Mouse (Mus musculus) midbrain, postnatal 0 days (tissue): Measurements from ENCODE around the gene Ddx6. TPM values are rescaled to one million over a fixed set of nuclear protein-coding genes. Genes with fewer than 3 reads are reported as not detected.
A peak's percentile ranks its signal among the peaks of the same experiment; 100 is the strongest.

Experiments
- ATAC-seq: fragments of 200-750 bp; cut with Nextera tagmentation; 2 replicates; pipeline ENCODE4 v1.8.0; 2017; ENCODE audit warnings: moderate number of reproducible peaks, mild to moderate bottlenecking, moderate TSS enrichment, moderate library complexity; ENCODE audit not compliant: low FRiP score
- DNase-seq: peaks from one replicate; pipeline ENCODE4 v3.0.0-alpha.2; 2015; ENCODE audit warnings: low spot score
- H3K27ac ChIP-seq: fragments of 300-500 bp; sonication (generic); 2 replicates; pipeline ENCODE4 v1.5.1; 2014; ENCODE audit warnings: low read depth, mild to moderate bottlenecking, low read length, mixed read lengths
- H3K27me3 ChIP-seq: fragments of 300-500 bp; sonication (generic); 2 replicates; pipeline ENCODE4 v1.6.1; 2014; ENCODE audit warnings: low read length, control low read depth, mixed read lengths; ENCODE audit not compliant: insufficient read depth
- H3K36me3 ChIP-seq: fragments of 300-500 bp; sonication (generic); 2 replicates; pipeline ENCODE4 v1.6.1; 2014; ENCODE audit warnings: low read length, control low read depth, mixed read lengths; ENCODE audit not compliant: insufficient read depth
- H3K4me1 ChIP-seq: fragments of 300-500 bp; sonication (generic); 2 replicates; pipeline ENCODE4 v1.6.1; 2014; ENCODE audit warnings: mild to moderate bottlenecking, control low read depth, antibody characterized with exemption, low read length, mixed read lengths; ENCODE audit not compliant: insufficient read depth
- H3K4me2 ChIP-seq: fragments of 300-500 bp; sonication (generic); 2 replicates; pipeline ENCODE4 v1.6.1; 2014; ENCODE audit warnings: low read depth, mild to moderate bottlenecking, low read length, mixed read lengths; ENCODE audit not compliant: poor library complexity, severe bottlenecking
- H3K4me3 ChIP-seq: fragments of 300-500 bp; sonication (generic); 2 replicates; pipeline ENCODE4 v1.5.1; 2014; ENCODE audit warnings: low read depth, mild to moderate bottlenecking, low read length, moderate library complexity
- H3K9ac ChIP-seq: fragments of 300-500 bp; sonication (generic); replicated peaks from 2 replicates; pipeline ENCODE4 v1.6.1; 2014; ENCODE audit warnings: mild to moderate bottlenecking, low read length, moderate library complexity, mixed read lengths; ENCODE audit not compliant: poor library complexity, severe bottlenecking
- H3K9me3 ChIP-seq: fragments of 300-500 bp; sonication (generic); 2 replicates; pipeline ENCODE4 v1.6.1; 2016; ENCODE audit warnings: low read length, control low read depth
- CTCF ChIP-seq: IDR thresholded peaks from 2 replicates; pipeline ENCODE4 v1.5.1; 2016; ENCODE audit warnings: antibody characterized with exemption, mild to moderate bottlenecking
- WGBS: fragments of 180-500 bp; shearing (Covaris S2); extraction: QIAGEN DNeasy Blood & Tissue Kit; methylation state at CpG from one replicate; pipeline ENCODE4 v1.1.7; 2014; 5-methylcytosine and 5-hydroxymethylcytosine counted together
- polyA plus RNA-seq: library from polyadenylated mRNA; unstranded; fragments of >200 nt; fragmentation: Nextera tagmentation; extraction: Ambion mirVana; gene quantifications from 2 replicates; pipeline ENCODE4 v1.2.1, GENCODE M21; 2015
- total RNA-seq: library from RNA; depleted of rRNA; stranded (reverse); fragments of >200 nt; gene quantifications from 2 replicates; pipeline ENCODE4 v1.2.3, GENCODE M21; 2014

Gene Ddx6
- total and polyA plus RNA-seq, 2 experiments from 2014 or later: 19.9 to 68.6 TPM

GRCm38 (mm10) chr9:44581423-44581822 lies 23.3 kb upstream of the Ddx6 start:
- no peak overlapping the region for H3K4me2 ChIP-seq
- no peaks in the 10 kb centered on the region for H3K27me3 ChIP-seq
- DNase-seq (no peak), ATAC-seq (no peak)
- H3K27ac ChIP-seq: no peak overlapping the region
- H3K4me3 ChIP-seq: no peak overlapping the region
- no peak for TF ChIP-seq CTCF
- WGBS: 67% methylated on average over 3 of the region's 3 CpGs
- no peak overlapping the region for H3K9ac ChIP-seq
- H3K4me1 ChIP-seq: no peaks in the 10 kb centered on the region
- no peaks in the 10 kb centered on the region for H3K36me3 ChIP-seq
- no peaks in the 10 kb centered on the region for H3K9me3 ChIP-seq

GRCm38 (mm10) chr9:44582390-44582789 lies 22.3 kb upstream of the Ddx6 start:
- TF ChIP-seq CTCF: no peak
- Histone ChIP-seq H3K4me2 (no peak overlapping the region), H3K27me3 (no peaks in the 10 kb centered on the region), H3K4me3 (no peak overlapping the region), H3K4me1 (no peaks in the 10 kb centered on the region), H3K9me3 (no peaks in the 10 kb centered on the region), H3K36me3 (no peaks in the 10 kb centered on the region), H3K9ac (no peak overlapping the region), H3K27ac (no peak overlapping the region)
- ATAC-seq (no peak), DNase-seq (no peak)
- 92% methylated on average over 16 of the region's 16 CpGs for WGBS

- Histone ChIP-seq H3K4me2 (no peak overlapping the region), H3K36me3 (no peaks in the 10 kb centered on the region), H3K27me3 (no peaks in the 10 kb centered on the region), H3K27ac (no peak overlapping the region), H3K4me3 (no peak overlapping the region), H3K4me1 (no peaks in the 10 kb centered on the region), H3K9me3 (no peaks in the 10 kb centered on the region), H3K9ac (0 out of 2 replicates have a peak overlapping the region, but pooled peaks have one; percentile 13)
- TF ChIP-seq CTCF: no peak
- ATAC-seq (no peak), DNase-seq (no peak)
- 74% methylated on average over 8 of the region's 8 CpGs for WGBS
These were observed 17.9 kb upstream of the Ddx6 start for GRCm38 (mm10) chr9:44586640-44587261.

- Histone ChIP-seq H3K4me1 (no peaks in the 10 kb centered on the region), H3K36me3 (no peaks in the 10 kb centered on the region), H3K27me3 (no peaks in the 10 kb centered on the region), H3K27ac (no peak overlapping the region), H3K4me2 (no peak overlapping the region), H3K9ac (no peak overlapping the region), H3K4me3 (no peak overlapping the region), H3K9me3 (no peaks in the 10 kb centered on the region)
- 85% methylated on average over 9 of the region's 9 CpGs for WGBS
- no peak for TF ChIP-seq CTCF
- ATAC-seq (no peak), DNase-seq (no peak)
These were observed 17.2 kb upstream of the Ddx6 start for GRCm38 (mm10) chr9:44587262-44588160.

- no peak for ATAC-seq
- WGBS: 80% methylated on average over 9 of the region's 9 CpGs
These were observed 16.1 kb upstream of the Ddx6 start for GRCm38 (mm10) chr9:44588605-44589004.

GRCm38 (mm10) chr9:44589095-44589494 lies 15.6 kb upstream of the Ddx6 start:
- ATAC-seq: no peak
- no peaks in the 10 kb centered on the region for H3K36me3 ChIP-seq

More at GRCm38 (mm10) chr9:44588605-44589004, 16.1 kb upstream of the Ddx6 start:
- no peak overlapping the region for H3K9ac ChIP-seq
- H3K27ac ChIP-seq: no peak overlapping the region
- no peaks in the 10 kb centered on the region for H3K27me3 ChIP-seq
- no peaks in the 10 kb centered on the region for H3K9me3 ChIP-seq
- no peaks in the 10 kb centered on the region for H3K4me1 ChIP-seq
- no peaks in the 10 kb centered on the region for H3K36me3 ChIP-seq
- DNase-seq: no peak
- TF ChIP-seq CTCF: no peak
- no peak overlapping the region for H3K4me2 ChIP-seq
- no peak overlapping the region for H3K4me3 ChIP-seq

More at GRCm38 (mm10) chr9:44589095-44589494, 15.6 kb upstream of the Ddx6 start:
- Histone ChIP-seq H3K9me3 (no peaks in the 10 kb centered on the region), H3K27me3 (no peaks in the 10 kb centered on the region), H3K4me1 (no peaks in the 10 kb centered on the region), H3K27ac (no peak overlapping the region), H3K4me3 (no peak overlapping the region), H3K9ac (no peak overlapping the region), H3K4me2 (no peak overlapping the region)
- DNase-seq: no peak
- TF ChIP-seq CTCF: no peak
